Mouse (Mus musculus) bone marrow macrophage, adult 2 months (primary cell): ENCODE results near the gene Calm2.

Experiments
- CTCF ChIP-seq: IDR thresholded peaks from 2 replicates; pipeline ENCODE4 v1.5.1; 2012; ENCODE audit warnings: low read depth, mild to moderate bottlenecking, low read length, moderate library complexity
- POLR2A ChIP-seq: IDR thresholded peaks from 2 replicates; pipeline ENCODE4 v1.6.1; 2012; ENCODE audit warnings: mild to moderate bottlenecking, low read depth, low read length, borderline replicate concordance

GRCm38 (mm10) chr17:87441537-87441936 is 5.2 kb downstream of the Calm2 start:
- TF ChIP-seq CTCF (no peak), POLR2A (no peak)
